Mouse (Mus musculus): Measurements from ENCODE around the gene Carf. TPM values are rescaled to one million over a fixed set of nuclear protein-coding genes. Genes with fewer than 3 reads are reported as not detected.
"Not testable (repeated sequence)": the region's sequence is repeated elsewhere in the genome, so short reads cannot be mapped to it uniquely, and the experiment has no call there.

The Carf gene
- polyA plus RNA-seq (2015; fragmentation: Nextera tagmentation; extraction: Ambion mirVana): 3.0 and 3.5 TPM in 2 replicates

DNA sequence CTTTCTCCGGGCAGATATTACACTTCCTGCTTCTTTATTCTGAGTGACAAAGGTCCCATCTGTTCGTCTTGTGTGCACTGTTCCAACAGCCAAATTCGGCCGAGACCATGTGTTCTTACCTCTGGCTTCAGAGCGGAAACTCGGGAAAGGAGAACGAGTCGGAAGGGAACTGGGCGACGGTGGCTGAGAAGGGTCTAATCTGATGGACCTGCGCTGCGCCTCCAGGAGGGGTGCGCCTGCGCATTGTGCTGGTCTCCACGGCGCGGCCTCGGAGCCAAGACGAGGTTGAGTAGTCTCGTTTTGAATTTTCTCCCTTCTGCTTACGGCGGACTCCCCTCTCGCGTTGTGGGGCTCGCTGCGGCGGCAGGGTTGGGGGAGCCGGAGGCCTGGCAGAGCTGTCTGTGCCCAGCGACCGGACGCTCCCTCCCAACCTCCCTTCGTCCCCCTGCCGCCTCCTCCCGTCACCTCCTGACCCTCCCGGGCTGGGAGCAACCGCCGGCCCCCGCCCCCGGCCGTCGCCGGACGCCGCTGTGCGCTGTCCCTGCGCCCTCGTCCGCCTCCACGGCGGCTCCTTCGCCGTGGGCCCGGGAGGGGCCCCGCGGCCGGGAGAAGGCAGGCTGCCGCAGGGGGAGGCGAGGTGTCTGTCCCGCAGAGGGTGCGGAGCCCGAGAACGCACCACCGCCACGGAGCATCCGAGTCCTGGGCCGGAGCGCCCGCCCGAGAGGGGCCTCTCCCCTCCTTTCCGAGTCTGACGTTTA is at the start of gene Carf, which contains the start of gene Wdr12:
Gene Carf, plus strand, starts transcription at position 224 of the 758 bp plus-strand sequence.
Gene Wdr12, minus strand, starts transcription at position 622 of the 758 bp plus-strand sequence.
- Histone ChIP-seq H3K4me2 (replicated peaks; ENCODE audit: low read depth, low read length) (peak within 1 kb of the TSS; percentile 65), H3K4me1 (ENCODE audit: insufficient read depth, low read depth, low read length) (0 out of 2 replicates have a peak, but pooled peaks cover 3% of the 10 kb centered on the region), H3K9me3 (ENCODE audit: low read length) (no peaks in the 10 kb centered on the region), H3K4me3 (ENCODE audit: low read depth, low read length) (peak within 1 kb of the TSS; percentile 88), H3K27ac (ENCODE audit: low read length) (peak within 1 kb of the TSS; percentile 98), H3K9ac (replicated peaks; ENCODE audit: low read depth) (peak within 1 kb of the TSS; percentile 90), H3K36me3 (ENCODE audit: insufficient read depth, low read length) (no peaks in the 10 kb centered on the region), H3K27me3 (replicated peaks; ENCODE audit: insufficient read depth, low read length) (no peaks in the 10 kb centered on the region)
- ATAC-seq (peak; percentile 97), DNase-seq (ENCODE audit: low spot score) (peak; percentile 99)
- peak; percentile 31 for TF ChIP-seq CTCF (IDR thresholded peaks at IDR 0.05)
- no peak; the same call in 1 of the 2 replicates for TF ChIP-seq EP300 (IDR thresholded peaks at IDR 0.05)
- under 1% methylated on average over 49 of the region's 71 CpGs for whole genome bisulfite sequencing

DNA sequence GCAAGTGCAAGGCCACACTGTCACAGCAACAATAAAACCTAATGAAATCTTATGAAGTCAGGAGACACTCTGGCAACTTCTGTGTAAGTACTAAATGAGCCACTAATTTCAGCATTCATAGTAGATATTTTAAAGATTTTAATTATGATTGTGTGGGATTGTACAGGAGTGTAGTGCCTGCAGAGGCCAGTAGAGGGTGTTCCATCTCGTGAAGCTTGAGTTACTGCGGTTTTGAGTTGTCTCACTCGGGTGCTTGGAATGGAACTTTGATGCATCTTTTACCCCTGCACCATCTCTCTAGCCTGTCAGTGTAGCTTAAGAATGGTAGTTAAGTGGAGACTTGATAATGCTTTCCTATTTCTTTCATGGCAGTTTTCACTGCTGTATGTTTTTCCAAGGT is 43.4 kb upstream of the Carf start:
- Histone ChIP-seq H3K4me3 (ENCODE audit: low read depth, low read length) (no peak overlapping the region), H3K36me3 (ENCODE audit: insufficient read depth, low read length) (no peaks in the 10 kb centered on the region), H3K9ac (replicated peaks; ENCODE audit: low read depth) (no peak overlapping the region), H3K4me2 (replicated peaks; ENCODE audit: low read depth, low read length) (no peak overlapping the region), H3K4me1 (ENCODE audit: insufficient read depth, low read depth, low read length) (no peaks in the 10 kb centered on the region), H3K9me3 (ENCODE audit: low read length) (no peaks in the 10 kb centered on the region), H3K27ac (ENCODE audit: low read length) (no peak overlapping the region), H3K27me3 (replicated peaks; ENCODE audit: insufficient read depth, low read length) (no peaks in the 10 kb centered on the region)
- DNase-seq (ENCODE audit: low spot score) (no peak), ATAC-seq (no peak)
- 37% methylated on average over 3 of the region's 3 CpGs for WGBS
- TF ChIP-seq CTCF (IDR thresholded peaks at IDR 0.05) (peak; percentile 43), EP300 (IDR thresholded peaks at IDR 0.05) (no peak)

GRCm38 (mm10) chr1:60056310-60056709 is 41.7 kb upstream of the Carf start:
- no peak overlapping the region for H3K27ac ChIP-seq (ENCODE audit: low read length)
- DNase-seq (ENCODE audit: low spot score) (no peak), ATAC-seq (no peak)
- H3K36me3 ChIP-seq (ENCODE audit: insufficient read depth, low read length): no peaks in the 10 kb centered on the region
- no peaks in the 10 kb centered on the region for H3K9me3 ChIP-seq (ENCODE audit: low read length)
- TF ChIP-seq EP300 (IDR thresholded peaks at IDR 0.05) (no peak), CTCF (IDR thresholded peaks at IDR 0.05) (no peak)
- H3K27me3 ChIP-seq (replicated peaks; ENCODE audit: insufficient read depth, low read length): no peaks in the 10 kb centered on the region
- no peak overlapping the region for H3K9ac ChIP-seq (replicated peaks; ENCODE audit: low read depth)
- H3K4me3 ChIP-seq (ENCODE audit: low read depth, low read length): no peak overlapping the region
- no peaks in the 10 kb centered on the region for H3K4me1 ChIP-seq (ENCODE audit: insufficient read depth, low read depth, low read length)
- H3K4me2 ChIP-seq (replicated peaks; ENCODE audit: low read depth, low read length): no peak overlapping the region
- WGBS: 93% methylated on average over 3 of the region's 3 CpGs

- H3K4me3 ChIP-seq (ENCODE audit: low read depth, low read length); H3K36me3 ChIP-seq (ENCODE audit: insufficient read depth, low read length); ATAC-seq; H3K9me3 ChIP-seq (ENCODE audit: low read length); H3K27me3 ChIP-seq (replicated peaks; ENCODE audit: insufficient read depth, low read length); H3K9ac ChIP-seq (replicated peaks; ENCODE audit: low read depth); H3K4me2 ChIP-seq (replicated peaks; ENCODE audit: low read depth, low read length); H3K4me1 ChIP-seq (ENCODE audit: insufficient read depth, low read depth, low read length); H3K27ac ChIP-seq (ENCODE audit: low read length): not testable (repeated sequence)
- peak; percentile 17 for DNase-seq (ENCODE audit: low spot score)
Measured at GRCm38 (mm10) chr1:60070725-60071124, 27.3 kb upstream of the Carf start.

- Histone ChIP-seq H3K9ac (replicated peaks; ENCODE audit: low read depth) (no peak overlapping the region), H3K27ac (ENCODE audit: low read length) (no peak overlapping the region), H3K36me3 (ENCODE audit: insufficient read depth, low read length) (no peaks in the 10 kb centered on the region), H3K9me3 (ENCODE audit: low read length) (no peaks in the 10 kb centered on the region), H3K4me2 (replicated peaks; ENCODE audit: low read depth, low read length) (no peak overlapping the region), H3K4me3 (ENCODE audit: low read depth, low read length) (no peak overlapping the region), H3K4me1 (ENCODE audit: insufficient read depth, low read depth, low read length) (no peaks in the 10 kb centered on the region), H3K27me3 (replicated peaks; ENCODE audit: insufficient read depth, low read length) (no peaks in the 10 kb centered on the region)
- ATAC-seq (no peak), DNase-seq (ENCODE audit: low spot score) (no peak)
- 54% methylated on average over 2 of the region's 2 CpGs for WGBS
- TF ChIP-seq CTCF (IDR thresholded peaks at IDR 0.05): no peak
- no peak for TF ChIP-seq EP300 (IDR thresholded peaks at IDR 0.05)
Measured at GRCm38 (mm10) chr1:60074935-60075334, 23.1 kb upstream of the Carf start.

GRCm38 (mm10) chr1:60075590-60075989 is 22.5 kb upstream of the Carf start:
- 60% methylated on average over 3 of the region's 3 CpGs for WGBS
- Histone ChIP-seq H3K27me3 (replicated peaks; ENCODE audit: insufficient read depth, low read length) (no peaks in the 10 kb centered on the region), H3K9me3 (ENCODE audit: low read length) (no peaks in the 10 kb centered on the region), H3K36me3 (ENCODE audit: insufficient read depth, low read length) (no peaks in the 10 kb centered on the region), H3K4me3 (ENCODE audit: low read depth, low read length) (no peak overlapping the region), H3K4me1 (ENCODE audit: insufficient read depth, low read depth, low read length) (no peaks in the 10 kb centered on the region), H3K27ac (ENCODE audit: low read length) (no peak overlapping the region), H3K9ac (replicated peaks; ENCODE audit: low read depth) (no peak overlapping the region), H3K4me2 (replicated peaks; ENCODE audit: low read depth, low read length) (no peak overlapping the region)
- TF ChIP-seq EP300 (IDR thresholded peaks at IDR 0.05) (no peak), CTCF (IDR thresholded peaks at IDR 0.05) (no peak)
- no peak for DNase-seq (ENCODE audit: low spot score)
- no peak for ATAC-seq
